Mouse (Mus musculus) hindbrain, postnatal 0 days (tissue): ENCODE data around the gene Spaca3. TPM values are rescaled to one million over a fixed set of nuclear protein-coding genes. Genes with fewer than 3 reads are reported as not detected.

ENCODE experiments used
- ATAC-seq: fragments of 200-750 bp; cut with Nextera tagmentation; 2 replicates; pipeline ENCODE4 v1.8.0; 2017; ENCODE audit warnings: mild to moderate bottlenecking, moderate TSS enrichment, moderate library complexity
- DNase-seq: peaks from one replicate; pipeline ENCODE4 v3.0.0-alpha.2; 2015; ENCODE audit warnings: low spot score
- H3K27ac ChIP-seq: fragments of 300-500 bp; sonication (generic); 2 replicates; pipeline ENCODE4 v1.5.1; 2014; ENCODE audit warnings: mild to moderate bottlenecking
- H3K27me3 ChIP-seq: fragments of 300-500 bp; sonication (generic); 2 replicates; pipeline ENCODE4 v1.6.1; 2014; ENCODE audit warnings: low read length, mixed read lengths; ENCODE audit not compliant: insufficient read depth
- H3K36me3 ChIP-seq: fragments of 300-500 bp; sonication (generic); 2 replicates; pipeline ENCODE4 v1.6.1; 2014; ENCODE audit warnings: low read length, mixed read lengths; ENCODE audit not compliant: insufficient read depth
- H3K4me1 ChIP-seq: fragments of 300-500 bp; sonication (generic); 2 replicates; pipeline ENCODE4 v1.6.1; 2014; ENCODE audit warnings: antibody characterized with exemption, low read length, mixed read lengths; ENCODE audit not compliant: insufficient read depth
- H3K4me2 ChIP-seq: fragments of 300-500 bp; sonication (generic); 2 replicates; pipeline ENCODE4 v1.6.1; 2014; ENCODE audit warnings: low read depth, mild to moderate bottlenecking, low read length, moderate library complexity, mixed read lengths
- H3K4me3 ChIP-seq: fragments of 300-500 bp; sonication (generic); 2 replicates; pipeline ENCODE4 v1.5.1; 2014; ENCODE audit warnings: low read length
- H3K9ac ChIP-seq: fragments of 300-500 bp; sonication (generic); replicated peaks from 2 replicates; pipeline ENCODE4 v1.6.1; 2014; ENCODE audit warnings: mild to moderate bottlenecking, low read length, moderate library complexity, mixed read lengths
- H3K9me3 ChIP-seq: fragments of 300-500 bp; sonication (generic); 2 replicates; pipeline ENCODE4 v1.6.1; 2016; ENCODE audit warnings: low read length, mixed read lengths
- CTCF ChIP-seq: IDR thresholded peaks from 2 replicates; pipeline ENCODE4 v1.5.1; 2016; ENCODE audit warnings: antibody characterized with exemption, control low read depth, low read depth
- WGBS: fragments of 180-500 bp; shearing (Covaris S2); extraction: QIAGEN DNeasy Blood & Tissue Kit; methylation state at CpG from one replicate; pipeline ENCODE4 v1.1.7; 2014; 5-methylcytosine and 5-hydroxymethylcytosine counted together
- polyA plus RNA-seq: library from polyadenylated mRNA; unstranded; fragments of >200 nt; fragmentation: Nextera tagmentation; extraction: Ambion mirVana; gene quantifications from 2 replicates; pipeline ENCODE4 v1.2.1, GENCODE M21; 2015
- total RNA-seq: library from RNA; depleted of rRNA; stranded (reverse); fragments of >200 nt; gene quantifications from 2 replicates; pipeline ENCODE4 v1.2.3, GENCODE M21; 2014

Gene Spaca3
- total and polyA plus RNA-seq, 2 experiments from 2014 or later, result not detected

DNA sequence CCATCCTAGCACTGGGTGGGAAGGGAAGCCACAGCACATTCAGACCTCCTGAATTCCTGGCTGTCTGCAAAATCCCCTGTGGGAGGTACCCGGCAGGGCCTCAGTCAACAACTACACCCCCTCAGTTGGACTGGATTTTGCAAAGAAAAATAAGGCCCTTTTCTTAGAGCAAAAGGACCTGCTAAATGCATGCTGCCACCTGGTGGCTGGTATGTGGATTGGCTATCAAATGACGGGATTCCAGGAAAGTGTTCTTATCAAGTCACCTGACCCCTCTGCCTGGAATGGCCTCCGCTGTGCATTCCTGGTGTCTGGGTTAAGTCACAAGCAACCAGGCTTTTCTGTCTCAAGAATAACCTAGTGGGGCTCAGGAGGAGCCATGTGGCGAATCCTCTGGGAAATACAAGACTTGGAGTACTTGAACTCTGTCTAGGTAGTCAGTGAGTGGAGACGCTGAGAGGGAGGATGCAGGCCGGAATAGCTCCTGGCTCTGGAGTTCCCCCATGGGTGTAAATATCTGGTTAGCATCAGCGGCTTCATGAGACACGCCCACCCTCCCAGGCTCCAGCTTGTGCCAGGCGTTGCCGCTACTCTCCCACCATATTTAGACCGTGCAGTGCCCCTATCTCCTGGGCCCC, 40.0 kb upstream of the Spaca3 start:
- peak; percentile 94 for TF ChIP-seq CTCF
- Histone ChIP-seq H3K4me3 (no peak overlapping the region), H3K9ac (no peak overlapping the region), H3K36me3 (no peaks in the 10 kb centered on the region), H3K4me1 (no peaks in the 10 kb centered on the region; the same call in 1 of the 2 replicates), H3K27me3 (no peaks in the 10 kb centered on the region), H3K4me2 (no peak overlapping the region), H3K9me3 (no peaks in the 10 kb centered on the region), H3K27ac (no peak overlapping the region)
- WGBS, result 49% methylated on average over 11 of the region's 11 CpGs
- ATAC-seq, result peak; percentile 29; the same call in 1 of the 2 replicates
- DNase-seq, result peak; percentile 88

DNA sequence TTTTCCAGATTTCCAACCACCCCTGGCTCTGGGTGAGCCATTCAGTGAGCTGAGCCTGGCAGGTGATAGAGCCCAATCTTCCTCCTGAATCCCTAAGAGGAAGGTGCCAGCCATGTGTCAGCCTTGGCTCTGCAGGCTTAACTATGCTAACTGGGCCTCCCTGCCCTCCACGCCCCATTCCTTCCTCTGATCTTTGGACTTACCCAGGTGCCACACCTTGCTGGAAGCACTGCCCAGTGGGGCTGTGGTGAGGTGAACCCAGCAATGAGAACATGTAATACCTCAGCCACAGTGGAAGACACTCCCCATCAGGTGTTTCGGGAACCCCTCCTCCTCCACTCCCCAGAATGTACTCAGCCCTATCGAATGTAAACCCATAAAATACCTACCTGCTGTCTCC, 38.1 kb upstream of the Spaca3 start:
- Histone ChIP-seq H3K4me2 (no peak overlapping the region), H3K36me3 (no peaks in the 10 kb centered on the region), H3K27me3 (no peaks in the 10 kb centered on the region), H3K9me3 (no peaks in the 10 kb centered on the region), H3K9ac (no peak overlapping the region), H3K4me3 (no peak overlapping the region), H3K27ac (no peak overlapping the region), H3K4me1 (no peaks in the 10 kb centered on the region; the same call in 1 of the 2 replicates)
- 93% methylated on average over 3 of the region's 3 CpGs for WGBS
- no peak for TF ChIP-seq CTCF
- DNase-seq (no peak), ATAC-seq (no peak)

DNA sequence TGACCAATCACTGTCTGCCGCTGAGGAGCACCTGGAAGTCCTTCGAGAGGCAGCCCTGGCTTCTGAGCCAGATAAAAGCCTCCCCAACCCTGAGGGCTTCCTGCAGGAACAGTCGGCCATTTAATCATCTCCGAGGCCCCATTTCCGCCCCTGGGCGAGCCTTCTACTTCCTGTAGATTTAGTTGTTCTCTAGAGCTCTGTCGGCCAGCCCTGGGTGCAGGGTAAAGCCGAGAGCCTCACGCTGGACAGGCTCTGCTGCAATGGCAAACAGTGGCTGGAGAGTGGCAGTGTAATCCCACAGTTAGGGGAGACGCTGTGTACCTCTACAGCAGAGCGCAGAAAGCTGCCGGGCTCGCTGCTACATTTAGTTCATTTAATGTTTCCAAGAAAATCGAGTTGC, 36.9 kb upstream of the Spaca3 start:
- no peaks in the 10 kb centered on the region for H3K36me3 ChIP-seq
- no peaks in the 10 kb centered on the region for H3K9me3 ChIP-seq
- H3K9ac ChIP-seq, result no peak overlapping the region
- H3K27ac ChIP-seq, result no peak overlapping the region
- peak; percentile 71 for TF ChIP-seq CTCF
- no peak for ATAC-seq
- WGBS, result 68% methylated on average over 14 of the region's 14 CpGs
- H3K4me1 ChIP-seq, result no peaks in the 10 kb centered on the region; the same call in 1 of the 2 replicates
- H3K4me2 ChIP-seq, result no peak overlapping the region
- no peak overlapping the region for H3K4me3 ChIP-seq
- peak; percentile 73 for DNase-seq
- no peaks in the 10 kb centered on the region for H3K27me3 ChIP-seq

DNA sequence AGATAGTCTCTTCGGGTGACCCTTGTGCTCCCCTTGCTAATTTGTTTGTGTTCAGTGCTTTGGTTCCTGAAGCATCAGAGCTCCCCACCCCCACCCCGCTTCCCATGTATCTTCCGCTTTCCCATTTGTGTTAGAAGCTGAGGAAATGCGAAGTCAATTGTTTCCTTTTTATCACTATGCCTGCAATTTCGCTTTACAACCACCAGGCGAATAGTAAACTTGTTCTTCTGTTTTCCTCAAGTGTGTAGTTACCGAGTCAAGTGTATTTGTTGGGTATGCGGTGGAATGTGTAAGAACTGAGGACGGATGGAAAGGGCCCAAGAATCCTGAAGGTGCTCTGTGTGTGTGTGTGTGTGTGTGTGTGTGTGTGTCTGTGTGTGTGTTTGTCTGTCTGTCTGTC, 36.4 kb upstream of the Spaca3 start:
- TF ChIP-seq CTCF, result 0 out of 2 replicates have a peak, but pooled peaks have one; percentile 19
- Histone ChIP-seq H3K4me1 (no peaks in the 10 kb centered on the region; the same call in 1 of the 2 replicates), H3K4me2 (no peak overlapping the region), H3K36me3 (no peaks in the 10 kb centered on the region), H3K27me3 (no peaks in the 10 kb centered on the region), H3K9me3 (no peaks in the 10 kb centered on the region), H3K4me3 (no peak overlapping the region), H3K27ac (no peak overlapping the region), H3K9ac (no peak overlapping the region)
- WGBS, result 88% methylated on average over 9 of the region's 9 CpGs
- ATAC-seq (no peak), DNase-seq (no peak)

DNA sequence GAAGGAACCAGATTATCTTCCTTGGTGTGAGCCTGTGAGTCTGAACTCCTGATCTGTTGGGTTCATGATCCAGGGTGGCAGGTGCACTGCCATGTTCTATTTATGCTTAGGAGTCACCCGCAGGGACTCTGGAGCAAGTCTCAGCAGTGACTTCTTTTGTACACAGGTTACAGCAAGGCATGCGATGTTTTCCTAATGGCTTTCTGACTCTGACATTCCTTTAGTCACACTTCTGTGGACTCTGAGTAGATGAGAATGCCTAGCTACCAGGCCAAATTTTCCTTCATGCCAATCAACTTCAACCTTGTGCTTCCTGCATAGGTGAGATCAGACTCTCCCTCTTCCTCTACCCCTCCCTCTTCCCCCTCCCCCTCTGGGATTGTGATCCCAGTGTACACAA, 22.8 kb upstream of the Spaca3 start:
- no peaks in the 10 kb centered on the region for H3K27me3 ChIP-seq
- ATAC-seq (no peak), DNase-seq (no peak)
- no peak for TF ChIP-seq CTCF
- 61% methylated on average over 2 of the region's 2 CpGs for WGBS
- no peaks in the 10 kb centered on the region for H3K9me3 ChIP-seq
- H3K4me2 ChIP-seq, result no peak overlapping the region
- H3K4me1 ChIP-seq, result no peaks in the 10 kb centered on the region
- H3K9ac ChIP-seq, result no peak overlapping the region
- no peak overlapping the region for H3K27ac ChIP-seq
- H3K4me3 ChIP-seq, result no peak overlapping the region
- no peaks in the 10 kb centered on the region for H3K36me3 ChIP-seq

DNA sequence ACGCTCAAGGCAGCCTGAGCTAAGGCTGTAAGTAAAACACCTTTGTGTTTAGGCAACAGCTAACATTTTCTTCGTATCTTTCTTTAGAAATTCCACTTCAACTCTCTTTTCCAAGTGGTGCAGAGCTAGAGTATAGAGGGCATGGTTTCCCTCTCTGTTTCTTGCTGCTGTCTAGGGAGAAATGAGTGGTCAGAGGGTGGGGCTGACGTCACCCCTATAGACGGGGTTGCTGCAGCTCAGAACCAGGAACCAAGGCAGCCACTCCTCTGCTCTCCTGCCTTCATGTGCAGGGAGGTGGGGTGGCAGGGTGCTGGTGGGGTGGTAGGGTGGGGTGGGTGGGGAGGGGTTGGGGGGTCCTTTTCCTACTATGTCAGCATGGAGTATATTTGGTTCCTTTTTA, 22.3 kb upstream of the Spaca3 start:
- H3K4me3 ChIP-seq, result no peak overlapping the region
- ATAC-seq (no peak), DNase-seq (no peak)
- 76% methylated on average over 4 of the region's 4 CpGs for WGBS
- no peak overlapping the region for H3K4me2 ChIP-seq
- TF ChIP-seq CTCF, result no peak
- no peak overlapping the region for H3K27ac ChIP-seq
- no peaks in the 10 kb centered on the region for H3K27me3 ChIP-seq
- no peak overlapping the region for H3K9ac ChIP-seq
- no peaks in the 10 kb centered on the region for H3K4me1 ChIP-seq
- no peaks in the 10 kb centered on the region for H3K36me3 ChIP-seq
- no peaks in the 10 kb centered on the region for H3K9me3 ChIP-seq

DNA sequence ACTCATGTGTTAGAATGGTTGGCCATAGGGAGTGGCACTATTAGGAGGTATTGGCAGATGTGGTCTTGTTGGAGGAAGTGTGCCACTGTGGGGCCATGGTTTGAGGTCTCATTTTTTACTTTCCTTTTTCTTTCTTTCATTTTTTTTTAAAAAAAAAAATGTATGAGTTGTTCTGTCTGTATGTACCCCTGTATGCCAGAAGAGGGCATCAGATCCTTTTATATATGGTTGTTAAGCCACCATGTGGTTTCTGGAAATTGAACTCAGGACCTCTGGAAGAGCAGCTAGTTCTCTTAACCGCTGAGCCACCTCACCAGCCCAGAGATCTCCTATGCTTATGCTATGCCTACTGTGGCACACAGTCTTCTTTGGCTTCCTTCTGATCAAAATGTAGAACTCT, 19.4 kb upstream of the Spaca3 start:
- no peak overlapping the region for H3K27ac ChIP-seq
- no peaks in the 10 kb centered on the region for H3K9me3 ChIP-seq
- TF ChIP-seq CTCF, result peak; percentile 40
- H3K4me3 ChIP-seq, result no peak overlapping the region
- ATAC-seq, result no peak
- no peaks in the 10 kb centered on the region for H3K4me1 ChIP-seq
- no peak overlapping the region for H3K4me2 ChIP-seq
- WGBS, result 59% methylated on average over 1 of the region's 1 CpGs
- no peaks in the 10 kb centered on the region for H3K27me3 ChIP-seq
- H3K36me3 ChIP-seq, result no peaks in the 10 kb centered on the region
- DNase-seq, result no peak
- no peak overlapping the region for H3K9ac ChIP-seq
